Mouse (Mus musculus): ENCODE measurements around the gene Fam110a.

Fam110a gene

DNA sequence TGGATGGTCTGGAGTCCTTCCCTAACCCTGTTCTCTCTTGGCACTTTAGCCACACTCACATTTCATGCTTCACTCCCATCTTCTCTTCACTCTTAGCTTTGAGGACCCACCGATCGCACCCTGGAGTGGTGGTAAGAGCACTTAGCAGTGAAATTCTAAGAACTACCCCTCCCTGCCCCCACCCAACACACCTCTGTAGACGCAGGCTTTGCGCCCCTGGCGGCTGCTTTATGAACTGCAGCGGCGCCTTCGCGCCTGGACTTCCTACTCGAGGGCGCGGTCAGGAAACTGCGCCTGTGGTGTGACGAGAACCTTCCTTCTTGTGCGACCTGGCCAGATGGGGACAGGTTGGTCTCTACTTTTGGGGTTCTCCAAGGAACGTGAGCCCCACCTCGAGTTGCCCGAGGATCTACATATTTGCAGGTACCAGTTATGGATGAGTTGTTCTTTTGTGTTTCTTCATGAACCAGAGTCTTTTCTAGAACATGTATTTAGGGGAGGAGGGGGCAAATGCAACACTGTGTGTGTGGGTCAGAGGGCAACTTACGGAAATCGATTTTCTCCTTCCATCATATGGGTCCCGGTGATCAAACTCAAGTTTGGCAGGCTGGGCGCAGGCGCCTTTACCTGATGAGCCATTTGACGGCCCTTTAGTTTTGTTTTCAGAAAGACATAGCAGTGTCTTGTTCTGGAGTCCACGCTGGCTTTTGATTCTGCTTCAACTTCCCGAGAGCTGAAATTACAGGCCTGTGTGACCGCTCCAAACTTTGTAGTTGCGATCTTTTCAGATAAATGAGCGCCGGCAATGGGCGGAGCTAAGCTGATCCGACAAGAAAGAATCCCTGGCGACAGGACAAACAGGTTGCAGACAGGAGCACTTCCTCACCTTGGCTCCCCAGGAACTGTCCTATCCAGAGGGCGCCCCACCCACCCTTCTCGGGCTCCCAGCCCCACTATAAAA lies 16.5 kb upstream of the Fam110a start, which contains the start of gene Slc52a3:
Gene Slc52a3 (plus strand): TSS at position 283 of the 961 bp plus-strand sequence.
- DNase-seq = peak; percentile 94

DNA sequence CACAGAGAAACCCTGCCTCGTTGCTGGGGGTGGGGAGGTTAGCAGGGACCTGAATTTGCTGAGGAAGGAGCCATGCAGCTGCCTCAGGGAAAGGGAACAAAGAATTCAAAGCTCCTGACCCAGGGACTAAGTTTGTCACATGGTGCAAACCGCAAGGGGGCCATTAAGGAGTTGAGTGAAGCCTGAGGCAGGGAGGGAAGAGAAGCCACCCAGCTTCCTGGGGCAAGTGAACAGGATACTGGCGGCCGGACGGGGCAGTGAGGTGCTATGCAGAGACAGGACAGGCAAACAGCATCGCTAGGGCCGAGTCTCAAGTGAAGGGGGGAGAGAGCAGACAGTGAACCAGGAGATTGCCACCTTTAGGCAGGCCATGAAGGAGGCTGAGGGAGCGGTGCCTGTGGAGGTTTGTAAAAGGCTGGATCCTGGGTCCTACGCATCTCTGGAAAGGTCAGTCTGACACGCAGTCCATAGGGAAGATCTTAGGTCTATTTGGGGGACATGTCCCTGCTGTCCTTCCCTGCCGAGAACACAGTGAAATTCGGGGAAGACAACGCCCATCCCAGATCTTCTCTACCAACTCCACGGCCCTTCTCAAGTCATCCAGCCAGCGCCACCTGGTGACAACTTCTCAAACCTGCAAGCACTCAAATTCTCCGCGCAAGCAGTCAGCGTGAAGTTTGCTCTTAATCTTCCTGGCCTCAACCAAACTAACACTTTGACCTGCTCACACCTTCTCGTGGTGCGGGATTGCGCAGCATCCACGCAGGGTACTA lies 14.5 kb upstream of the Fam110a start:
- peak; percentile 86 for DNase-seq

DNA sequence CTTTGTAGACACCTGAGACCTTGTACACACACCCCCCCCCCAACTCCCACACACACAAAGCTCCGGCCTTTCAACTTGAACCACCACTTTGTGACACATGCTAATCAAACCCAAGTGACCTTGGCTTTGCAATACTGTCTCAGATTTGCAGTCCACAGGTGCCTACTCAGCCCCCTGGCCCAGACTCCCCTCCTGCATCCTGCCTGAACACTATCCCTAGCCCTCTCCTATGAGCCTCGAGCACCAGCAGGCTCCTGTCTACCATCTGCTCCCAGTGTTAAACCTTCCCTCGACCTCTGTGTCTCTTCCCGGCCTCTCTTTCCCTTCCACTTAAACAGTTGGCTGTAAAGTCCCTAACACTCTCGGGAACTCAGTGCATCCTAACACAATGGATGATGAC lies 11.4 kb upstream of the Fam110a start:
- DNase-seq = no peak

DNA sequence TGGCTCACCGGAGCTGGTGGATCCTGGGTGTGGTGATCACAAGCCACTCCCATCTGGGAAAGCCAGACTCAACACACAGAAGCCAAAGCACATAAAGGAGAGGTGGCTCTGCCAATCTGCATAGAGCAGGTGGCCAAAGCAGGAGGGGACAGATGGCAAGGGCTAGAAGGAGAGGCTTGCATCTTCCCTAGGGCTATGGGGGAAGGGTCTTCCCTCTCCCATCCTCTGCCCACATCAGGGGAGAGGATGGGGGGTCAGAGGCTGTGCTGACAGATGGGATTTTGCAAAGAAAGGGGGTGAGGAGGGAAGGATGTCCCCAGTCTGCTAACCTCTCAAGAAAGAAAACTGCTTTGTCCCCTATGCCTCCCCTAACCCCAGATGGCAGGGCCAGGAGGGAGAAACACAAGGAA lies 11.0 kb upstream of the Fam110a start:
- DNase-seq = no peak

- DNase-seq = no peak
These were observed 9.0 kb upstream of the Fam110a start for GRCm38 (mm10) chr2:151988978-151989377.

GRCm38 (mm10) chr2:151986958-151987357 lies 6.9 kb upstream of the Fam110a start:
- no peak for DNase-seq

DNA sequence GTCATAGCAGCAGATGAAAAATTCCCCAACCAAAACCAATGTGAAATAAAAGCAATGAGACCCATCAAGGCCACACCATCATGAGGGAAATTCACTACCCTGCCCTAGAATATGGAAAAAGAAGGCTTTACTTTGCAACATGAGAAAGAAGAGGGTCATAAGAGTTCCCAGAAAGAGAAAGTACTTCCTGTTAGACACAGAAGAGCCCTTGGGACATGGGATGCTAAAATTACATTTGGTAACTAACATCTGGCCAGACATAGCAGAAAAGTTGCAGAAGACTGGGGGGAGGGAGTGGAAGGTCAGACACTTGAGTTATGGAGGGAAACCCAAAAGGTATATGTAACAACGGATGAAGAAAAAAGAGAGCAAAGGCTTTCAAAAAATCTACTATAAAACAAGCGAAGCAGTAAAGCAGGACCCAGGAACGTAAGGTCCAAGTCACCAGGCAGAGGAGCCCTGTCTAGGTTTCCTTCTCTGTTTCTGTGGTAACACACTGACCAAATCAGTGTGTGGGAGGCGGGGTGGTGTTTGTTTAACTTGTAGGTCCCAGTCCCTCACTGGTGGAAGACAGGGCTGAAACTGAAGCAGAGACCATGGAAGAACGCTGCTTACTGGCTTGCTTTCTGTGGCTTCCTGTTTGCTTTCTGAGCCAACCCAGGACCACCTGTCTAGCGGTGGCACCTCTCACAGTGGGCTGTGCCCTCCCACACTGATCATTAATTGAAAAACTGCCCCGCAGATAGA lies 5.6 kb upstream of the Fam110a start:
- DNase-seq = no peak

DNA sequence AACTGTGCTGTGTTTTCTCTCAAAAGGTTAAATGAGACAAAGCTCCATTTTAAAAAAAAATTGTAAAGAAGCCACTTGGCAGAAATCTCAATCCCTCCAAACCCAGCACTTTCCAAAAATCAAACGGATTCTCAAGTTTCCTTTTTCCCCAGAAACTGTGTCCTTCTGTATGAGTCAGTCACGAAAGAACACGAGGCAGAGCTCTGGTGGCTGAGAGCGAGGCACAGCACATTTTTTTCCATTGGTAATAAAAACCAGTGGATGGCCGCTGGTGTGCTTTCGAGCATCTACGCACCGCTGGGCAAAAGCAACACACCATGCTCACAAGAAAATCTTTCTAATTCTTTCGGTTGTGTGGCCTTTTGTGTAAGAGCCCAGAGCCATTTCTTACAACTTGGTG lies 4.0 kb upstream of the Fam110a start:
- no peak for DNase-seq

DNA sequence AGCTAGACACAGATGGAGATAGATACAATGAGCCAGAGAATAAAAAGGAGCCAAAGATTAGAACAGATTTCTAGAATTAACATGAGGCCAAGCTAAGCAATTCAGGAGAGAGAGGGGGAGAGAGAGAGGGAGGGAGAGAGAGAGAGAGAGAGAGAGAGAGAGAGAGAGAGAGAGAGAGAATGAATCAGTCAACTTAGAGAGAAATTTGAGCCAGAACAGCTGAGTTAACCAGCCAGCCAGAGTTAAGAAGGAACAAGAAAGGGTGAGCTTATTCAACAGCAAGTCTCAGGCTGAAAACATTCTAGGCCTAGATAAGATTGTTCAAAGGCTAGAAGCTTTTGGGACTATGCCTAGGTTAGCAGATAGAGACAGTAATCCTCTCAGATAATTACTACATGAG lies 2.5 kb upstream of the Fam110a start:
- no peak for DNase-seq

DNA sequence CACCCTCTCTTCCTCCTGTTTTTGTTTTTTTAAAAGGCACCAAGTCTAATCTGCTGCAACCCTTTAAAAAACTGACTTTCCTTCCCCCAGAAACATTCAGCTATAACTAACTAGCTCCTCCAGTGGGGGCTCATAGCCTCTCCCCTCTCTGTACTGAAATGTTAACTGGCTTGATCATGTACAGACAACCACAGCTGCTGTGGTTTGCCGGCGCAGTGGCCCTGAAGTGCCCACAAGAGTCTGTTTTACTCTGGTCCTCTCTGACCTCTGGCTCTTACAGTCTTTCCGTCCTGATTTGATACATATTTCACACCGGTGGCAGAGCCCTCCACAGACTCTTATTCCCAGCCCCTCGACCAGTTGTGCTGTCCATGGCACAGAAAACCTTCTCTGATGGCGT lies 1.2 kb upstream of the Fam110a start:
- DNase-seq = no peak

DNA sequence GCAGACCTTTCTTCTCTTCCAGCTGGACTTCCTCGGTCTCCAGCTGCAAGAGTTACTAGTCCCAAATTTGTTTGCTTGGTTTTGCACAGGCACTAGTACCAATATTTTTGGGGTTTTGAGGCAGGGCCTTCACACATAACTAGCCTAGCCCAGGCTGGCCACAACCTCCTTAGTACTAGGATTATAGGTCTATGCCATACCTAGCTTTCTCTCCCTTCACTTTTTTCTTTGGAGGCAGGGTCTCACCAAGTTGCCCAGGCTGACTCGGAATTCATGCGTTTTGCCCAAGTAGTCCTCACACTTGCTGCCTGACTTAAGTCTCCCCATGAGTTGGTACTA lies 305 bp upstream of the Fam110a start:
- DNase-seq = no peak

GRCm38 (mm10) chr2:151978494-151978893 lies 1.5 kb downstream of the Fam110a start:
- DNase-seq = no peak

DNA sequence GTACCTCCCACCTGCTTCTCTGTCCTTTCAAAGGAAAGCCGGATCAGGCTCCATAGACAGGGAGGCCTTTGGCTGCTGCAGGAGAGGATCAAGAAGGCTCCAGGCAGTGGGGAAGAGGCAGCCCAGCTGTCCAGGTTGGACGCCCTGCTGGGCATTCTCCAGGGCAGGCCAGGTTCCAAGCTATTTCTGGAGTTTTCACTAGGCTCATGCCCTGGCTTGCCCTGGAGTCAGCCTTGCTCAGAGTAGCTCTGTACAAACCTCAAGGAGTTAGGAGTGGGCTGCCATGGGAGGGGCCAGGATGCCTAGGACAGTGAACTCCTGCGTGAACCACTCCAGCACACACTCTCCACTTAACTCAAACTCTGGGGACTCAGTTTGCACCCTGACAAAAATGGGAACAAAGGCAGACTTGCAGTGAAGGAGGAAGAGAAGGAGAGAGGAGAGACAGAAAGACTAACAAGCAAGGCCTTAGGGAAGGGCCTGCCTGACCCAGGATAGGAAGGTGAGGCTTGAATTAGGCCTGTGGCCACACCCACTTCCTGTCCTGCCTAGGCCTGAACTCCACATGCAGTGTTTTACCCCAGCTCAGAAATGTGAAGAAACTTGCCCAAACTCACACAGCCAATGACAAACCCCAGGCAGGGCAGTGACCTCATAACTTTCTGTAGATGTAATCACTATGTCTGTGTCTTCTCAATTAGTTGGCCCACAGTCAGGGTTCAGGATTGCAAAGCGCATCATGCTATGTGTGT lies 2.2 kb downstream of the Fam110a start:
- peak; percentile 40 for DNase-seq

GRCm38 (mm10) chr2:151976067-151976466 lies 4.0 kb downstream of the Fam110a start:
- DNase-seq = peak; percentile 31

- DNase-seq = no peak
These were observed 4.7 kb downstream of the Fam110a start for GRCm38 (mm10) chr2:151975295-151975694.

- DNase-seq = peak; percentile 85
These were observed 6.1 kb downstream of the Fam110a start for GRCm38 (mm10) chr2:151973595-151974562.

GRCm38 (mm10) chr2:151972880-151973594 lies 7.0 kb downstream of the Fam110a start:
- peak; percentile 31 for DNase-seq

DNA sequence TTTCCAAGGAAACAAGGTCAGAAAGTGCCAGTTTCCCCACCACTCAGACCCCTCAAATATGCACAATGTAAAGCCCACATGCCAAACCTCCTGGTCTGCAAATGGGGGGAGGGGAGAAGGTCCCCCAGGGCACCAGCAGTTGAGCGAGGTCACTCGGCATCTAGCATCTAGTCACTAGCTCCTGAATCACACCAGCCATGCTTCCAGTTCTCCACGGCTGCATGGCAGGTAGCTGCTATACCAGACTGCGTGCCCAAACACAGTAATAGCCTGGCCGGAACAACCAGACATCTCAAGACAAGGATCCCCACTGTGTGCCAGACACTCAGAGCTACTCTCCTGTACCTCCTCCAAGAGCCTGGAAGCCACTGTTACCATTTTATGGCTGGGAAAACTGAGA lies 8.3 kb downstream of the Fam110a start:
- no peak for DNase-seq

DNA sequence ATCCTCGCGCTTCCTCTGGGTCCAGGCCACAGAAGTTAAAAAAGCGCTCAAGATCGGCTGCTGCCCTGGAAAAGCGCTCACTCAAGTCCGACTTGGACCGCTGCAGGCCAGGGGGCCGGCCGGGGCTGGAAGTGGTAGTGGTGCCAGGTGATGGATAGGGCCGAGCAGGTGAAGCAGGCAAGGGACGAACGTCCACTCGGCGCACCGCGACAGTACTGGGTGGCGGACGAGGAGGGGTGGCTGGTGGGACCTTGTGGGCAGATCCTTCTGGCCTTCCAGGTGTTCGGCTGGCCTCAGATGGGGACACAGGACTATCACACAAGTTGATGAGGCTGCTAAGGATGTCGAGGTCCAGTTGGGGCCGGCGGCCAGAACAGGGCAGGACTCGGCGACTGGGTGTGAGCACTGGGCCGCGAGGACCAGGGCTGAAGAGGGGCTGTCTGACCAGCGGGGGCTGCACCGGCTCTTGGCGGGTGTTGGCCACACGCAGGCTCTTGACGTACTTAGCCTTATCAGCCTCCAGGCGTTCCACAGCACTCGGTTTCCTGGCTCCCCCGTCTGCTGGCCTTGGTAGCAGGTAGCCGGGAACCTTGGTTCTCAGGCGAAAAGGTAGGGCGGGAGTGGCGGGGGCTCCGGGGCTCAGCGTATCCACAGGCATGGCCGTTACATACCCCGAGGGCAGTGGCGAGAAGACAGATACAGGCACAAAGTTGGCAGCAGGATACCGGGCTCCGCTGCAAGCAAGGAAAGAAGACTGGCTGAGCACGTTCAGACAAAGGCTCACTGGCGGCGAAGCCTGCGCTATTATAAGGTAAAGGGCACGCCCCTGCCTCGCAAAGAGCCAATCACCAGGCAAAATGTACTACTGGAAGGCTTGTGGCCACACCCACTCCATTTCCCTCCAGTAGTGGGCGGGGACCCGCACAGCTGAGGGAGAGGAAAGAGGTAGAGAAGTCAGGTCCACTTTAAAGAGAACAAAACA lies 9.5 kb downstream of the Fam110a start:
- peak; percentile 95 for DNase-seq

Data from lung, postnatal 10 days (tissue).